Mouse (Mus musculus): Measurements from ENCODE around the gene Ccnb3.
"Not testable (repeated sequence)": the region's sequence is repeated elsewhere in the genome, so short reads cannot be mapped to it uniquely, and the experiment has no call there.

Gene Ccnb3

DNA sequence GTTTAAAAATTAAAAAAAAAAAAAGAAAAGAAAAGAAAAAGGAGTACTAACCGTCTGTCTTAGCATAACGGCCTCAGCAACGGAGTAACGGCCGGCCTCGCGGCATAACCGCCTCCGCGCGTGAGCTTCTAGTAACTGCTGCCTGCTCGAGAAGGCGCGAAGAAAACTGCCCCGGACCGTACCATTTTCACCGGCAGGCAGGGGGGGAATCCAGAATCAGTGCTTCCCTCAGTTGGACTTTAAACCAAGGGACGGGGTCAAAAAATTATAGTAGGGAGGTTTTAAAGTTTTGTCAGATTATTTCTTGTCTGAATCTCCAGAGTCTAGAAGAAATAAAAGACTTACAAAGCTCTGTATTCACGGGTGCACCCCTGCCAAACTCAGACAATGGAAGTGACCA lies at the start of gene Ccnb3:
TSS of gene Ccnb3 (minus strand) at position 101 of the 400 bp plus-strand sequence.
- DNase-seq (ENCODE audit: low read depth), result no peak

DNA sequence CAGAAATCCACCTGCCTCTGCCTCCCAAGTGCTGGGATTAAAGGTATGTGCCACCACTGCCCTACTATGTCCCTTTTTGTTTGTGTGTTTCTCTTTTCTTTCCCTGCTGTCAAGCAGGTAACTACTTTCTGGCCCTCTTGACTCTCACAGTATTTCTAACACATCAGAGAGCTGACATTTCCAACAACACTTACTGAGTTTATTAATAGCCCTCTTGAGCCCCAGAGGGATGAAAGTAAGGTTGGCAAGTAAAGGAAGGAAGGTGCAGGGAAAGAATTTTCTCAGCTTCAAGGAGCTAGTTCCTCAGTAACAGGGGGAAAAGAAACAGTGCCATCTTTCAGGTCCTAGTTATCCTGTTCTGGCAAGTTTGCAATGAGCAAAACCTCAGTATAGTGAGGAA lies 48.9 kb upstream of the Ccnb3 start:
- DNase-seq (ENCODE audit: low read depth), result no peak

DNA sequence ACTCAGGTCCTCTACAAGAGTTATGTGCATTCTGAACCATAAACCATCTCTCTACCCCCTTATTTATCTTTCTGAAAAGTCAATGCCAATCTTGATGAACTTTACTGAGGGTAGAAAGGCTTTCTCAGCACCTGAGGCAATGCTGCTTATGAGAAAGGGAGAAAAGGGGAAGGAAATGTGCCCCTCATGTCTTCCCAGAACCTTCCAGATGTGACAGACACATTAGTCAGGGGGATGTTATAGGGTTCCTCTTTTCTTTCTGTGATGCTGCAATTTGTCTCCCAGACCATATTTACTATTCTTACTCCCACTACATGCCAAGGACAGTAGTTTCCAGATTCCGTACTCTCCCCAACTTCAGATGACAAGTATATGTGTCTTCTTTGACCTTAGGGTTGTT lies 44.5 kb upstream of the Ccnb3 start:
- no peak for DNase-seq (ENCODE audit: low read depth)

DNA sequence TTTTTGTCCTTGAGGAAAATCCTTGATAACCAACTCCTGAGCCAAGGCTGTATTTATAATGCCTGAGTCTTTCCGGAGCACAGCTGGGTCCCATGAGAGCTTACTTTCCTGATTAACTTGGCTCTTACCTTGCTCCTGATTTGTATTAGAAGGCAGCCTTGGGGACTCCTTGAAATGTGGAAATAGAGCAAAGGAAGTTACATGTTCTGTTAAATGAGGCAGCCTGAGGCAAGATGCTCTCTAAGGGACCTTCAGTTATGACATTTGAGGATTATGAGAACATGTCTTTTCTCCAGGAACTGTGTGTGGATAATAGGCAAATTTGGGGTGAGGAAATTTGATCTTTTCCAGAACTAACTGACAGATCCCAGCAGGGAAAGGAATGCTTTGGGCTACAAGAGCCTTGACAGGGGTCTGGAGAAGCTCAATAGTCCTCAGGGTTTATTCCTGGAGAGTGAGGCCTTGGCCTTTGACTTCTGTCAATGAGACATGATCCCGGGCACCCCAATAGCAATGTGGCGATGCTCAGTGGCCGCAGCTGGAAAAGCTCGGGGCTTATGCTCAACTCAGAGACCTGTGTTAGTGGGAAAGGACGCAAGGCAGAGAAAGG lies 38.5 kb upstream of the Ccnb3 start:
- DNase-seq (ENCODE audit: low read depth), result no peak

DNA sequence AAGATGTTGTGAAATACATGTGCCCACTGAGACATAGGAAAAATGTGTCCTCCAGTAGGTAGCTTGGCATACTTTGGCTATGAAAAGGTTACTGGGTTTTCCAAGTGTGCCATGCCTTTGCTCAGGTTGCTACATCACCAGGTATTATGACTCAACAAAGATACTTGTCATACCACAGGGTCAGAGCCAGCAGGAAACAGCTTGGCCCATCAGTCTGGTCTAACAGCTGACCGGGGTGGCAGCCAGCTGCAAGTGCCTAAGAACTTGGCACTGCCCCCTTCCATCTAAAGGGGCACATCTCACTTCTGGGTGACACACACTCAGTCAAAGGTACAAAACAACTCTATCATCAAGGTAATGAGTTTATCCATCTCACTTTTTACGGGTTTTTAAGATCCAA lies 26.6 kb upstream of the Ccnb3 start:
- DNase-seq (ENCODE audit: low read depth), result no peak

DNA sequence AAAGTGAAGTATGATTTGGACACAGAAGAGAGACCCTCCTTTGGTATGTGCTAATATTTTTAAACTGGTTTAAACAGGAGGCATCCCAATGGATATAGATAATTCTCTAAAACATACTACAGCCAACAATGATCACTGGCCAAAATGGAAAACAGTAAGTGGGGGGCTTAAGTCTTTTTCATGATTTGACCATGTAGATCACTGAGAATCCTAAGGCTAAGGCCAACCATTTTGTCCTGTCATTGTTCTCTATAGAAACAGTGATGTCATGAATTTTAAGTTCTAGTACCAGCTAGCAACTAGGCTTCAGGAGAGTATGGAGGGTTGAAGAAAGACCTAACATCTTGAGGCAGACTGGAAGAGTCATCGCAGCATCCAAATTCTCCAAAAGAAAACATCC lies 25.8 kb upstream of the Ccnb3 start, which contains the start of gene Akap4:
TSS of gene Akap4 (plus strand) at position 301 of the 400 bp plus-strand sequence.
- no peak for DNase-seq (ENCODE audit: low read depth)

DNA sequence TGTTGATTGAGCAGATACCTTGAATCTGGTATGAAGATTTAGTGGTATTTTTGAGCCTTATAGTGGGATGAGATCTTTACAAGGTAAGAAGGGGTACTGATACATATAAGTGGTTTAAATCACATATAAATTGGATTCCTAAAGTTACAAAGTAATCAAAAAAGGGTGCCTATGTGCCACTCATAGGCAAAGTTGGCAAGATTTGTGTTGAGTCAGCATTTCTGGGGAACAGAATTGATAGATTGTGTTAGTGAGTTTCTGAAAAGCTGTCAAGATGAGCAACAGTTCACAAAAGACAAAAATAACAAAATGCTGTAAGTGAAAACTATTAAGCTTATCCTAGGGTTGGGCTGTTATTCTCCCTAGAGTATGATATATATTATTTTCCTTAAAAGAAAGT lies 22.7 kb upstream of the Ccnb3 start:
- DNase-seq (ENCODE audit: low read depth), result no peak

DNA sequence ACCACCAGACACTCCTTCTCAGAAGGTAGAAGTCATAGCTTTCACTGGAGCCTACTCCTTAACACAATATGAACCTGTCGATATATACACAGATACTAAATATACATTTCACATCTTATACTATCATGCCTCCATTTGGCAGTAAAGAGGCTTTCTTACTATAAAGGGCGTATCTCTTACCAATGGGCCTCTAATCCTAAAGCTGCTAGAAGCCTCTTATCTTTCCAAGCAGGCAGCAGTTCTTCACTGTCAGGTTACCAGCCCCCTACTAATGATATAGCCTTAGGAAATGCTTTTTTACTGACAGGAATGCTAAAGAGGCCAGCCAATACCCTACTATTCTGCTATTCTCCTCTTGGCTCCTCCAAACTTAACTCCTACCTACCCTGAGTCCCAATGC lies 16.2 kb upstream of the Ccnb3 start:
- peak; percentile 29 for DNase-seq (ENCODE audit: low read depth)

DNA sequence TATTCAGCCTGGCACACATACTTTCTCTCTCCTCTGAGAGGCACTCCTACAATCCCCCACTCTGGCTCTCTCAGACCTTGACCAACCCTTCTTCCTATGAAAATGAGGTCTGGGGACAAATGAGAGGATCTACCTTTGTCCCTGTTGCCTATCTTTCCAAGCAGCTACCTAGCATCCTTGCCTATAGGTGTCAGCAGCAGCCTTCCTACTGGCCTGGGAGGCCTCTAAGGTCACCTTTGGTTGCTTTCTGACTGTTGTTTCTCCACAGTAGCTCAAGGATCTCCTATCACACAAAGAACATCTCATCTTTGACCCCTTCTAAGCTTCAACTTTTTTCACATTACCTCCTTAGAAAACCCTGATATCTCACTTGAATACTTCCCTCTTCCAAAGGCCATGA lies 15.6 kb upstream of the Ccnb3 start:
- DNase-seq (ENCODE audit: low read depth), result no peak

DNA sequence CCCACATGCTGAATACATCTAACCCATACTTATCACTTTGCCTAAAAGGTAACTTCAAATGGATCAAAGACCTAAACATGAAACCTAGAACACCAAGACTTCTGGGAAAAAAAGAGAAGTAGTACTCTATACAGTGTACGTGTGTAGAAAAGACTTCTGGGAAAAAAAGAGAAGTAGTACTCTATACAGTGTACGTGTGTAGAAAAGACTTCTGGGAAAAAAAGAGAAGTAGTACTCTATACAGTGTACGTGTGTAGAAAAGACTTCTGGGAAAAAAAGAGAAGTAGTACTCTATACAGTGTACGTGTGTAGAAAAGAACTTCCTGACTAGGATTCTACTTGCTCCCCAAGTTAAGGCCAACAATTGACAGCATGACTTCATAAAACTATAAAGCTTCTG lies 57.5 kb downstream of the Ccnb3 start:
- DNase-seq (ENCODE audit: low read depth), result not testable (repeated sequence)

DNA sequence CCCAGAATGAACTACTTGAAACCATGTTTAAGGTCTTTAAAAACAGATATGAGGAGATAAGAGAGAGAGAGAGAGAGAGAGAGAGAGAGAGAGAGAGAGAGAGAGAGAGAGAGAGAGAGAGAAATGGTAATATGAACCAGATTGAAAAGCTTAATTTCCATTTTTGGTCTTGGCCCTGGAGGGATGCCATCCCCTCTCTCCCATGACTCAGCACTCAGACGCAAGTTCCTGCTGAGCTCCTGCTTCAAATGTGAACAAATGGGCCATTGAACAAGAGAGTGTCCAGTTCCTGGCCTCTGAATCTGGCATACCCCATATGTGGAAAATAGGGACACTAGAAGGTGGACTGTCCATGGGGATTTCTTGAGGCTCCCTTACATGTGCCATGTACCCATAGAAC lies 69.5 kb downstream of the Ccnb3 start:
- DNase-seq (ENCODE audit: low read depth), result no peak

DNA sequence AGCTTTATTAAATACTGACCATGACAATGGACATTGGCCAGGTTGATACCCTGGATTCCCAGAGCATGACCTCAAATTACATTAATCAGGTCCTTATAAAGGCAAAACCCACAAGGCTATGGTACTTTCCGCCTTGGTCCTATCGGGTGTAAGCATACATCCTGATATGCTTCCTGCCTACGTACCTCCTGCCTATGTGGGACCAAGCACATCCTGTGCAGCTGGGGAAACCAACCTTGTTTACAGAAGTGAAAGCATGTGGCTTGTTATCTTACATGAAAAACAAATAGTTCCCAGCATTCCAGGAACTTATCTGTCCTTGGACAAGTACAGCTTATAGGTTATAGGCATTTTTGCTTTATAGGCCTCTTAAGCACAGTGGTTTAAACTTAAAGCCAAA lies 72.8 kb downstream of the Ccnb3 start:
- DNase-seq (ENCODE audit: low read depth), result no peak

Data from c-Kit-positive CD71-positive TER-119-negative erythroid progenitor cells, embryonic 14.5 days (primary cell).